Mouse (Mus musculus) hindbrain, embryonic 15.5 days (tissue): ENCODE results near the gene Wwp2. TPM values are rescaled to one million over a fixed set of nuclear protein-coding genes. Genes with fewer than 3 reads are reported as not detected.

Experiments used
- ATAC-seq: fragments of 200-750 bp; cut with Nextera tagmentation; 2 replicates; pipeline ENCODE4 v1.8.0; 2017; ENCODE audit warnings: low read depth, moderate number of reproducible peaks, moderate TSS enrichment; ENCODE audit not compliant: low FRiP score
- H3K27ac ChIP-seq: fragments of 300-500 bp; sonication (generic); replicated peaks from 2 replicates; pipeline ENCODE4 v1.5.1; 2015; ENCODE audit warnings: mild to moderate bottlenecking, inconsistent platforms
- H3K27me3 ChIP-seq: fragments of 300-500 bp; sonication (generic); 2 replicates; pipeline ENCODE4 v1.6.1; 2015; ENCODE audit warnings: control low read depth, inconsistent platforms
- H3K36me3 ChIP-seq: fragments of 300-500 bp; sonication (generic); 2 replicates; pipeline ENCODE4 v1.6.1; 2015; ENCODE audit warnings: control low read depth, inconsistent platforms
- H3K4me1 ChIP-seq: fragments of 300-500 bp; sonication (generic); replicated peaks from 2 replicates; pipeline ENCODE4 v1.6.1; 2015; ENCODE audit warnings: control low read depth, inconsistent platforms
- H3K4me2 ChIP-seq: fragments of 300-500 bp; sonication (generic); 2 replicates; pipeline ENCODE4 v1.6.1; 2015; ENCODE audit warnings: moderate library complexity, mild to moderate bottlenecking, inconsistent platforms
- H3K4me3 ChIP-seq: fragments of 300-500 bp; sonication (generic); 2 replicates; pipeline ENCODE4 v1.5.1; 2015; ENCODE audit warnings: mild to moderate bottlenecking, inconsistent platforms
- H3K9ac ChIP-seq: fragments of 300-500 bp; sonication (generic); 2 replicates; pipeline ENCODE4 v1.6.1; 2015; ENCODE audit warnings: inconsistent platforms
- H3K9me3 ChIP-seq: fragments of 300-500 bp; sonication (generic); 2 replicates; pipeline ENCODE4 v1.6.1; 2016; ENCODE audit warnings: control low read depth, inconsistent platforms
- WGBS: fragments of 180-500 bp; shearing (Covaris S2); methylation state at CpG from one replicate; pipeline ENCODE4 v1.1.7; 2015; 5-methylcytosine and 5-hydroxymethylcytosine counted together
- polyA plus RNA-seq: library from polyadenylated mRNA; unstranded; fragments of >200 nt; fragmentation: Nextera tagmentation; extraction: Ambion mirVana; gene quantifications from 2 replicates; pipeline ENCODE4 v1.2.1, GENCODE M21; 2015

The Wwp2 gene
- polyA plus RNA-seq, 1 experiment from 2014 or later: 38.4 TPM

GRCm38 (mm10) chr8:107483250-107483649 is 47.1 kb downstream of the Wwp2 start:
- Histone ChIP-seq H3K4me1 (no peaks in the 10 kb centered on the region), H3K9me3 (no peaks in the 10 kb centered on the region), H3K36me3 (0 out of 2 replicates have a peak, but pooled peaks cover 6% of the 10 kb centered on the region), H3K27ac (no peak overlapping the region; the same call in 1 of the 2 replicates), H3K4me3 (no peak overlapping the region), H3K9ac (no peak overlapping the region), H3K4me2 (no peak overlapping the region), H3K27me3 (no peaks in the 10 kb centered on the region)
- ATAC-seq: peak; percentile 83; the same call in 1 of the 2 replicates
- WGBS: 53% methylated on average over 8 of the region's 8 CpGs

GRCm38 (mm10) chr8:107484956-107485355 is 48.8 kb downstream of the Wwp2 start:
- Histone ChIP-seq H3K4me3 (no peak overlapping the region), H3K9ac (no peak overlapping the region), H3K9me3 (no peaks in the 10 kb centered on the region), H3K27ac (no peak overlapping the region), H3K27me3 (no peaks in the 10 kb centered on the region), H3K36me3 (0 out of 2 replicates have a peak, but pooled peaks cover 6% of the 10 kb centered on the region), H3K4me2 (no peak overlapping the region), H3K4me1 (peaks cover 3% of the 10 kb centered on the region; the same call in 1 of the 2 replicates)
- ATAC-seq: no peak

- WGBS: 77% methylated on average over 4 of the region's 4 CpGs
- H3K9me3 ChIP-seq: no peaks in the 10 kb centered on the region
- no peak for ATAC-seq
- H3K4me3 ChIP-seq: no peak overlapping the region
- peaks cover 5% of the 10 kb centered on the region; the same call in 1 of the 2 replicates for H3K4me1 ChIP-seq
- H3K4me2 ChIP-seq: no peak overlapping the region
- H3K27me3 ChIP-seq: no peaks in the 10 kb centered on the region
- H3K9ac ChIP-seq: no peak overlapping the region
- H3K36me3 ChIP-seq: no peaks in the 10 kb centered on the region
- H3K27ac ChIP-seq: no peak overlapping the region
Observed at GRCm38 (mm10) chr8:107488551-107488950, 52.4 kb downstream of the Wwp2 start.

GRCm38 (mm10) chr8:107489086-107489485 is 52.9 kb downstream of the Wwp2 start:
- Histone ChIP-seq H3K36me3 (no peaks in the 10 kb centered on the region), H3K4me1 (peaks cover 5% of the 10 kb centered on the region; the same call in 1 of the 2 replicates), H3K4me2 (no peak overlapping the region), H3K9ac (no peak overlapping the region), H3K4me3 (no peak overlapping the region), H3K27ac (no peak overlapping the region), H3K27me3 (no peaks in the 10 kb centered on the region), H3K9me3 (no peaks in the 10 kb centered on the region)
- WGBS: 94% methylated on average over 4 of the region's 4 CpGs
- no peak for ATAC-seq

GRCm38 (mm10) chr8:107489921-107490320 is 53.8 kb downstream of the Wwp2 start:
- H3K4me1 ChIP-seq: peaks cover 5% of the 10 kb centered on the region; the same call in 1 of the 2 replicates
- WGBS: 29% methylated on average over 5 of the region's 5 CpGs
- H3K9ac ChIP-seq: no peak overlapping the region
- ATAC-seq: no peak
- 0 out of 2 replicates have a peak overlapping the region, but pooled peaks have one; percentile 26 for H3K27ac ChIP-seq
- no peaks in the 10 kb centered on the region for H3K9me3 ChIP-seq
- no peak overlapping the region for H3K4me3 ChIP-seq
- no peaks in the 10 kb centered on the region for H3K36me3 ChIP-seq
- no peak overlapping the region for H3K4me2 ChIP-seq
- H3K27me3 ChIP-seq: no peaks in the 10 kb centered on the region

GRCm38 (mm10) chr8:107490649-107491048 is 54.5 kb downstream of the Wwp2 start:
- no peak overlapping the region for H3K27ac ChIP-seq
- 84% methylated on average over 2 of the region's 2 CpGs for WGBS
- H3K4me1 ChIP-seq: peaks cover 5% of the 10 kb centered on the region; the same call in 1 of the 2 replicates
- no peaks in the 10 kb centered on the region for H3K9me3 ChIP-seq
- no peak overlapping the region for H3K9ac ChIP-seq
- no peak for ATAC-seq
- H3K4me2 ChIP-seq: no peak overlapping the region
- no peaks in the 10 kb centered on the region for H3K27me3 ChIP-seq
- H3K4me3 ChIP-seq: no peak overlapping the region
- no peaks in the 10 kb centered on the region for H3K36me3 ChIP-seq

GRCm38 (mm10) chr8:107491212-107491611 is 55.0 kb downstream of the Wwp2 start:
- no peaks in the 10 kb centered on the region for H3K36me3 ChIP-seq
- H3K4me2 ChIP-seq: no peak overlapping the region
- H3K9ac ChIP-seq: no peak overlapping the region
- H3K9me3 ChIP-seq: no peaks in the 10 kb centered on the region
- H3K4me1 ChIP-seq: peaks cover 5% of the 10 kb centered on the region; the same call in 1 of the 2 replicates
- WGBS: 72% methylated on average over 4 of the region's 4 CpGs
- ATAC-seq: no peak
- no peaks in the 10 kb centered on the region for H3K27me3 ChIP-seq
- H3K27ac ChIP-seq: no peak overlapping the region
- H3K4me3 ChIP-seq: no peak overlapping the region

- Histone ChIP-seq H3K27me3 (no peaks in the 10 kb centered on the region), H3K9me3 (no peaks in the 10 kb centered on the region), H3K4me3 (no peak overlapping the region), H3K4me2 (no peak overlapping the region), H3K4me1 (peaks cover 5% of the 10 kb centered on the region; the same call in 1 of the 2 replicates), H3K27ac (no peak overlapping the region), H3K36me3 (no peaks in the 10 kb centered on the region), H3K9ac (no peak overlapping the region)
- no peak for ATAC-seq
Observed at GRCm38 (mm10) chr8:107491831-107492230, 55.7 kb downstream of the Wwp2 start.

- Histone ChIP-seq H3K27me3 (no peaks in the 10 kb centered on the region), H3K9me3 (no peaks in the 10 kb centered on the region), H3K4me2 (no peak overlapping the region), H3K9ac (no peak overlapping the region), H3K4me3 (no peak overlapping the region), H3K4me1 (peaks cover 10% of the 10 kb centered on the region; the same call in 1 of the 2 replicates), H3K36me3 (no peaks in the 10 kb centered on the region), H3K27ac (no peak overlapping the region)
- WGBS: 89% methylated on average over 5 of the region's 5 CpGs
- ATAC-seq: no peak
Observed at GRCm38 (mm10) chr8:107492802-107493201, 56.6 kb downstream of the Wwp2 start.

GRCm38 (mm10) chr8:107495425-107495824 is 59.3 kb downstream of the Wwp2 start:
- Histone ChIP-seq H3K27me3 (no peaks in the 10 kb centered on the region), H3K4me1 (peaks cover 5% of the 10 kb centered on the region; the same call in 1 of the 2 replicates), H3K27ac (no peak overlapping the region), H3K4me3 (no peak overlapping the region), H3K9me3 (no peaks in the 10 kb centered on the region), H3K9ac (no peak overlapping the region), H3K4me2 (no peak overlapping the region), H3K36me3 (no peaks in the 10 kb centered on the region)
- 85% methylated on average over 9 of the region's 9 CpGs for WGBS
- ATAC-seq: no peak

- WGBS: 88% methylated on average over 6 of the region's 6 CpGs
- ATAC-seq: no peak
- no peak overlapping the region for H3K9ac ChIP-seq
Observed at GRCm38 (mm10) chr8:107497708-107498107, 61.5 kb downstream of the Wwp2 start.

GRCm38 (mm10) chr8:107498390-107498789 is 62.2 kb downstream of the Wwp2 start:
- Histone ChIP-seq H3K4me1 (peaks cover 7% of the 10 kb centered on the region; the same call in 1 of the 2 replicates), H3K9me3 (no peaks in the 10 kb centered on the region), H3K36me3 (no peaks in the 10 kb centered on the region), H3K27ac (no peak overlapping the region), H3K27me3 (no peaks in the 10 kb centered on the region), H3K9ac (no peak overlapping the region), H3K4me2 (no peak overlapping the region), H3K4me3 (no peak overlapping the region)
- WGBS: 35% methylated on average over 1 of the region's 1 CpGs
- no peak for ATAC-seq

More at GRCm38 (mm10) chr8:107497708-107498107, 61.5 kb downstream of the Wwp2 start:
- H3K27me3 ChIP-seq: no peaks in the 10 kb centered on the region
- H3K36me3 ChIP-seq: no peaks in the 10 kb centered on the region
- H3K9me3 ChIP-seq: no peaks in the 10 kb centered on the region
- H3K4me3 ChIP-seq: no peak overlapping the region
- peaks cover 5% of the 10 kb centered on the region; the same call in 1 of the 2 replicates for H3K4me1 ChIP-seq
- no peak overlapping the region for H3K27ac ChIP-seq
- H3K4me2 ChIP-seq: no peak overlapping the region

GRCm38 (mm10) chr8:107498806-107499205 is 62.6 kb downstream of the Wwp2 start:
- Histone ChIP-seq H3K27ac (no peak overlapping the region), H3K4me3 (no peak overlapping the region), H3K9ac (no peak overlapping the region), H3K9me3 (no peaks in the 10 kb centered on the region), H3K27me3 (no peaks in the 10 kb centered on the region), H3K4me2 (no peak overlapping the region), H3K36me3 (no peaks in the 10 kb centered on the region), H3K4me1 (peaks cover 11% of the 10 kb centered on the region; the same call in 1 of the 2 replicates)
- 66% methylated on average over 8 of the region's 8 CpGs for WGBS
- ATAC-seq: no peak
